Mouse (Mus musculus) liver, embryonic 14.5 days (tissue): ENCODE data around the gene Rsph14. TPM values are rescaled to one million over a fixed set of nuclear protein-coding genes. Genes with fewer than 3 reads are reported as not detected.

Source experiments
- ATAC-seq: fragments of 200-750 bp; cut with Nextera tagmentation; 2 replicates; pipeline ENCODE4 v1.8.0; 2017; ENCODE audit warnings: moderate number of reproducible peaks, mild to moderate bottlenecking, moderate library complexity; ENCODE audit not compliant: insufficient read depth
- DNase-seq, 3 experiments: peaks; one replicate each; pipeline ENCODE4 v3.0.0-alpha.2; 2012 to 2013; ENCODE audit warnings: low read depth in 3 of 3, low spot score in 3 of 3
- H3K27ac ChIP-seq: fragments of 300-500 bp; sonication (generic); 2 replicates; pipeline ENCODE4 v1.5.1; 2014; ENCODE audit warnings: moderate library complexity, mild to moderate bottlenecking, control low read depth, inconsistent platforms
- H3K27me3 ChIP-seq: fragments of 300-500 bp; sonication (generic); 2 replicates; pipeline ENCODE4 v1.6.1; 2014; ENCODE audit warnings: mild to moderate bottlenecking, low read length, moderate library complexity; ENCODE audit not compliant: control insufficient read depth, insufficient read depth
- H3K36me3 ChIP-seq: fragments of 300-500 bp; sonication (generic); replicated peaks from 2 replicates; pipeline ENCODE4 v1.6.1; 2014; ENCODE audit warnings: low read depth; ENCODE audit not compliant: control insufficient read depth, insufficient read depth
- H3K4me1 ChIP-seq, 2 experiments: fragments of 200-500 bp in 1 of 2; fragments of 300-500 bp in 1 of 2; sonication (generic) in 1 of 2; replicated peaks; 2 replicates each; pipeline ENCODE4 v1.6.1; 2012 to 2014; ENCODE audit warnings: antibody characterized with exemption in 1 of 2, inconsistent platforms in 1 of 2, low read length in 1 of 2; ENCODE audit not compliant: control insufficient read depth in 2 of 2, insufficient read depth in 2 of 2
- H3K4me2 ChIP-seq: fragments of 300-500 bp; sonication (generic); 2 replicates; pipeline ENCODE4 v1.6.1; 2014; ENCODE audit warnings: low read depth, mild to moderate bottlenecking, control low read depth, moderate library complexity
- H3K4me3 ChIP-seq, 2 experiments: fragments of 200-500 bp in 1 of 2; fragments of 300-500 bp in 1 of 2; sonication (generic) in 1 of 2; 2 replicates each; pipeline ENCODE4 v1.5.1; 2012 to 2014; ENCODE audit warnings: low read depth in 2 of 2, low read length in 2 of 2, mild to moderate bottlenecking in 2 of 2, control low read depth in 1 of 2, inconsistent platforms in 1 of 2, moderate library complexity in 1 of 2; ENCODE audit not compliant: insufficient read depth in 1 of 2
- H3K9ac ChIP-seq: fragments of 300-500 bp; sonication (generic); replicated peaks from 2 replicates; pipeline ENCODE4 v1.6.1; 2014; ENCODE audit warnings: mild to moderate bottlenecking, control low read depth, moderate library complexity
- H3K9me3 ChIP-seq: fragments of 300-500 bp; sonication (generic); 2 replicates; pipeline ENCODE4 v1.6.1; 2016; ENCODE audit warnings: low read length, mixed read lengths; ENCODE audit not compliant: control insufficient read depth
- CTCF ChIP-seq: IDR thresholded peaks from 2 replicates; pipeline ENCODE4 v1.5.1; 2016; ENCODE audit warnings: antibody characterized with exemption, low read depth, control low read depth
- EP300 ChIP-seq: IDR thresholded peaks from 2 replicates; pipeline ENCODE4 v1.6.1; 2016; ENCODE audit warnings: antibody characterized with exemption, low read depth
- WGBS: fragments of 180-500 bp; shearing (Covaris S2); extraction: QIAGEN DNeasy Blood & Tissue Kit; methylation state at CpG from one replicate; pipeline ENCODE4 v1.1.7; 2014; ENCODE audit not compliant: insufficient replicate concordance; 5-methylcytosine and 5-hydroxymethylcytosine counted together
- polyA plus RNA-seq, 2 experiments: library from polyadenylated mRNA; depleted of rRNA in 1 of 2; stranded (reverse) in 1 of 2; unstranded in 1 of 2; fragments of >200 nt; fragmentation: Nextera tagmentation in 1 of 2; extraction: Ambion mirVana in 1 of 2; gene quantifications; 2 replicates each; pipeline versions ENCODE4 v1.2.1 to v1.2.3; 2012 to 2014

The Rsph14 gene
- polyA plus RNA-seq, 2 experiments, result not detected

DNA sequence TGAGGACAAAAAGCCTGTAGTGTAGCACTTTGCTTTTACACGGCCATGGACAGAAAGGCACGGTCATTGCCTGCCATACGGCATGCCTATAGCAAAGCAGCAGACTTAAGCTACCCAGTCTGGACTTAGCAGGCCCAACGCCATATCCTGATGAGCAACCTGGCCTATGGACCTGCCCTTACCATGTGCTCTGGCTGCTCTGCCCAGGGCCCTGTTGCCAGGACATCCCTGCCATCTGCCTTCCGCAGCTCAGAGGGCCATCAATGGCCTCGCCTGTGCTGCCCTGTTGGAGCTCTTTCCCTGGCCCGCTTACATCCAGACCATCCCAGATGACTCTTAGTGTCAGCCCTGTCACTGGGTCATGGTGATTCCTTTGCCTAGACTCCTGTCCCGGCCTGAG, 31.0 kb downstream of the Rsph14 start:
- Histone ChIP-seq H3K4me2 (no peak overlapping the region), H3K4me3 (no peak overlapping the region), H3K27me3 (no peaks in the 10 kb centered on the region), H3K9me3 (no peaks in the 10 kb centered on the region), H3K27ac (no peak overlapping the region), H3K36me3 (no peaks in the 10 kb centered on the region), H3K9ac (no peak overlapping the region), H3K4me1 (no peaks in the 10 kb centered on the region)
- ATAC-seq, result no peak
- 76% methylated on average over 8 of the region's 8 CpGs for WGBS
- DNase-seq, result no peak
- no peak for TF ChIP-seq CTCF
- TF ChIP-seq EP300, result no peak

- Histone ChIP-seq H3K9ac (no peak overlapping the region), H3K4me3 (no peak overlapping the region), H3K4me2 (no peak overlapping the region), H3K27ac (no peak overlapping the region), H3K36me3 (no peaks in the 10 kb centered on the region), H3K27me3 (no peaks in the 10 kb centered on the region), H3K4me1 (no peaks in the 10 kb centered on the region), H3K9me3 (no peaks in the 10 kb centered on the region)
- ATAC-seq, result no peak
- DNase-seq, result no peak
- TF ChIP-seq EP300, result no peak
- WGBS, result 22% methylated on average over 17 of the region's 17 CpGs
Observed at GRCm38 (mm10) chr10:74995377-74995776, 37.0 kb downstream of the Rsph14 start.

GRCm38 (mm10) chr10:74994863-74995262, 37.5 kb downstream of the Rsph14 start:
- H3K9ac ChIP-seq, result no peak overlapping the region
- H3K4me2 ChIP-seq, result no peak overlapping the region
- WGBS, result 23% methylated on average over 5 of the region's 5 CpGs
- TF ChIP-seq EP300 (no peak), CTCF (no peak)
- no peaks in the 10 kb centered on the region for H3K4me1 ChIP-seq
- no peak overlapping the region for H3K4me3 ChIP-seq
- no peaks in the 10 kb centered on the region for H3K9me3 ChIP-seq
- H3K27ac ChIP-seq, result no peak overlapping the region
- H3K27me3 ChIP-seq, result no peaks in the 10 kb centered on the region
- DNase-seq (no peak), ATAC-seq (no peak)
- H3K36me3 ChIP-seq, result no peaks in the 10 kb centered on the region

DNA sequence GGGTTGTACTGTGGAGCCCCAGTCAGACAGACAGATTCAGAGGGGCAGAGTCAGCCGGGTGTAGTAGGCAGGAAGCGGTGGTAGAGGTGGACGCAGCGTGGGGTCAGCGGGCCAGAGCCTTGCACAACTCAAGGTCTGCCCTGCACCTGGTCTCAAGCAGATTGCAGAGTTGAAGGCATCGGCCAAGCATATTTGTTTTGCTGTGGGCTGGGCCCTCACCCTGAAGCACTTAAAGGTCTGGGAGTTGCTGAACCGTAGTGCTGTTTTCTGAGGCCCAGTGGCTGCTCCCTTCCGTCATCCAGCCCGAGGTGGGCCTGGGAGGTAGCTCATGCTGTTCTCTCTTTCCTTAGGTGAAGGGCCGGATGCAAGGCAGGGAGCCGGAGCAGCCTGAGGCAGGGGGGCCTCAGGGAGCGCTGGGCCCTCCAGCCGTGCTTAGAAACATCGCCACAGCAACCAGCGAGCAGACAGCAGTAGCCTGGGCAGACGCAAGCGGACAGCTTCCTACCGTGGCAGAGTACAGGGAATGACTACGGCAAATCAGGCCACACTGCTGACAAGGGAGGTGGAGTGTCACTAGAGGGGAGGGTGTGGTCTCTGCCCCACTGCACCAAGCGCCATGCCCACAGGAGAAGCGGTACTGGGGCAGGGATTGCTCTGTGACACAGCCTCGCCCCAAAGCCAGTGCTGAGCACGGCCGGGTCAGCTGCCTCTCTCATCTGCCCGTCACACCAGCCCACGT, 41.6 kb downstream of the Rsph14 start:
- 0 out of 4 replicates have a peak, but pooled peaks cover 0 to 2% of the 10 kb centered on the region in 2 experiments for H3K4me1 ChIP-seq
- TF ChIP-seq EP300, result no peak
- TF ChIP-seq CTCF, result no peak
- H3K9me3 ChIP-seq, result no peaks in the 10 kb centered on the region
- ATAC-seq (no peak), DNase-seq (no peak)
- no peaks in the 10 kb centered on the region for H3K36me3 ChIP-seq
- 57% methylated on average over 26 of the region's 26 CpGs for WGBS
- H3K4me2 ChIP-seq, result no peak overlapping the region
- H3K27ac ChIP-seq, result no peak overlapping the region
- H3K27me3 ChIP-seq, result no peaks in the 10 kb centered on the region
- no peak overlapping the region for H3K9ac ChIP-seq
- no peak overlapping the region for H3K4me3 ChIP-seq

DNA sequence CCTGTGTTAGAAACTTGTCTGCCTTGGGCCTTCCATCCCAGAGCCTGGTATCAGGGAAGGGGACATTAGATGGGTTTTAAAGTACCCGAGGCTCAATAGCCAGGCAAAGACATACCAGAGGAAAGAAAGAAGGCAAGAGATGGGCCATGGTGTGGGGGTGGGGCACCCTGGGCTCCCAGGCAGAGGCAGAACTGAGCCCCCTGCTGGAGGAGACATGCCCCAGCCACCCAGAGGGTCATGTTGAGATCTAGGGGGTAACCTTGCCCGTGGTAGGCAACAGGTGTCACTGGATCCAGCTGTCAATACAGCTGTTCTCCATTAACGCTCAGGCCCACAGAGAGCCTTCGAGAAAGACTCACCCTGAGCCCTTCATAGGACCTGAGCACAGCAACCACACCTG, 42.6 kb downstream of the Rsph14 start:
- 0 out of 4 replicates have a peak, but pooled peaks cover 0 to 2% of the 10 kb centered on the region in 2 experiments for H3K4me1 ChIP-seq
- no peak overlapping the region for H3K4me2 ChIP-seq
- H3K27me3 ChIP-seq, result no peaks in the 10 kb centered on the region
- no peak overlapping the region for H3K4me3 ChIP-seq
- no peaks in the 10 kb centered on the region for H3K9me3 ChIP-seq
- H3K9ac ChIP-seq, result no peak overlapping the region
- ATAC-seq (no peak), DNase-seq (no peak)
- no peaks in the 10 kb centered on the region for H3K36me3 ChIP-seq
- 54% methylated on average over 4 of the region's 4 CpGs for WGBS
- TF ChIP-seq CTCF, result peak; percentile 47; the same call in 1 of the 2 replicates
- TF ChIP-seq EP300, result no peak
- H3K27ac ChIP-seq, result no peak overlapping the region
